Mouse (Mus musculus): ENCODE measurements around the gene Cmbl. TPM values are rescaled to one million over a fixed set of nuclear protein-coding genes. Genes with fewer than 3 reads are reported as not detected.

The Cmbl gene
- total RNA-seq (2021), result 100 to 1,000 TPM; 159 to 177 TPM
- 113 and 193 TPM in 2 replicates for polyA plus RNA-seq (2012; rRNA removed)
- long read RNA-seq, transcript Cmbl-201 (6 exons, 1,155 nt), result major isoform, 53 of 102 reads
- long read RNA-seq, transcript Cmbl-204 (6 exons, 777 nt), result minor isoform, 24 of 102 reads
- long read RNA-seq, partial matches to known transcripts, result 8 of 102 reads
- long read RNA-seq, other reads (novel, unspliced or antisense), result 17 of 102 reads

DNA sequence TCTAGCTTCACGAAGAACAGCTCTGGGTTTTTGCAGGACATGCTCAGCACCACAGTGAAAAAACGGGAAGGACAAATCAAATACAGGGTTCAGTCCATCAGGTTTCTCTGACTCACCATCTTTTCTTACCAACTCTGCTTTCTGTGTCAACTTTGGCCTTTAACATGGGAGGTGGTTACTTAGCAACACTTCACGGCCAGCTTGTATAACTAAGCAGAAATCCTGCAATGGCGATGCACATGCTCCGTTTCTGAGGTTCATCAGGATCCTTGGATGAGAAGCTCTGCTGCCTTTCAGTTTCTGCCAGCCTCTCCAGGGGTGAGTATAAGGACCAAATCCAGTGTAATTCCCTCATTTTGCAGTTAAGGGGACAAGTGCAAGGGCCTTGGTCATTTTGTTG is at the start of gene Cmbl:
TSS of gene Cmbl (plus strand) at position 206 of the 400 bp plus-strand sequence.
- peak; percentile 66 for DNase-seq

DNA sequence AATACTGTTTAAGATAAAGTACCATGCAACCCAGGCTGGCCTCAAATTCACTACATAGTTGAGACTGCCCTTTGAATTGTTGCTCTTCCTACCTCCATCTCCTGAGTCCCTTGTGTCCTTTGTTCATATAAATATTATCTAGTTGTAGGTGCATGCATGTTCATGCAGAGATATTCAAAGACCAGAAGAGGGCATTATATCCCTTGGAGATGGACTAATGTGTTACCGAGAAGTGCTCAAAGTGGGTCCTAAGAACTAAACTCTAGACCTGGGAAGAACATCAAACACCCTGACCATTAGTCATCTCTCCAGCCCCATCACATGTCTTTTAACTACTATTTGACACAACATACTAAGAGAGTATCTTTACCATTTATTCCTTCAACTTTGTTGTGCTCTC is 48.0 kb upstream of the Cmbl start:
- DNase-seq, result no peak

DNA sequence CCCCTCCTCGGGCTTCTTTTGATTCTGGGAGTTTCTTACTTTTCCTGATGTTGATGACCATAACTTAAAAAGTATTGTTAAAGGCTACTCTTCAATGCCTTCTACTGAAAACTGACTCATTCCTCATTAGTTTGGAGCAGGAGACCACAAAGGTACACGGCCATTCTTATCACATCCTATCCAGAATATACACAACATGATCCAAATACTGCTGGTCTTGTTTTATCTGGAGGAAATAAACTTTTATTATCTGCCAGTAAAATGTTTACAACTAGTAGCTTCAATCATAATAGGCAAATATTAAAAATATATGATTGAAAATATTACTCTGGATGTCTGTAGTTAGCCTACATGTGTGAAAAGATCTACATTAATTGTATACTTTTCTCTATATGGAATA is 46.8 kb upstream of the Cmbl start:
- DNase-seq, result no peak

- DNase-seq, result no peak
These were observed 46.2 kb upstream of the Cmbl start for GRCm38 (mm10) chr15:31519000-31519399.

DNA sequence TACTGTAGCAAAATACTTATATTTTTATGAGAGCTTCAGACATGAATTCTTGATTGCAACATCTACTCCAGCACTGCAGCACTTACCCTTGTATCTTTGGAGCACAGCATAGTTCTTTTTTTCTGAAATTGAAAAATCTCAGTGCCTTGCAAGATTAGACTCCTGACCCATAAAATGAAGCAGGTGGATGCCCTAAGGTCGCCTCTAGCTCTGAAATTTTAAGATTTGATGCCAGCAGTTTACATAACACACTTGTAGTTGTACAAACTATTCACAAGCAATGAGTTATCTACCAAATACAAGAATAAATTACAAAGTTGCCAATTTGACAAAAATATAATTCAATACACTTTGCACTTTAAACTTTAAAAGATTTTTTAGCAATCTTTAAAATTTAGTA is 38.7 kb upstream of the Cmbl start:
- no peak for DNase-seq

GRCm38 (mm10) chr15:31528477-31528876 is 36.7 kb upstream of the Cmbl start:
- DNase-seq, result no peak

- DNase-seq, result no peak
These were observed 36.1 kb upstream of the Cmbl start for GRCm38 (mm10) chr15:31529103-31529502.

- peak; percentile 69 for DNase-seq
These were observed 35.2 kb upstream of the Cmbl start for GRCm38 (mm10) chr15:31529811-31530658.

GRCm38 (mm10) chr15:31530659-31531445 is 34.3 kb upstream of the Cmbl start, which contains the start of gene March6:
March6 (minus strand) TSS chr15:31531053.
- DNase-seq, result peak; percentile 93

DNA sequence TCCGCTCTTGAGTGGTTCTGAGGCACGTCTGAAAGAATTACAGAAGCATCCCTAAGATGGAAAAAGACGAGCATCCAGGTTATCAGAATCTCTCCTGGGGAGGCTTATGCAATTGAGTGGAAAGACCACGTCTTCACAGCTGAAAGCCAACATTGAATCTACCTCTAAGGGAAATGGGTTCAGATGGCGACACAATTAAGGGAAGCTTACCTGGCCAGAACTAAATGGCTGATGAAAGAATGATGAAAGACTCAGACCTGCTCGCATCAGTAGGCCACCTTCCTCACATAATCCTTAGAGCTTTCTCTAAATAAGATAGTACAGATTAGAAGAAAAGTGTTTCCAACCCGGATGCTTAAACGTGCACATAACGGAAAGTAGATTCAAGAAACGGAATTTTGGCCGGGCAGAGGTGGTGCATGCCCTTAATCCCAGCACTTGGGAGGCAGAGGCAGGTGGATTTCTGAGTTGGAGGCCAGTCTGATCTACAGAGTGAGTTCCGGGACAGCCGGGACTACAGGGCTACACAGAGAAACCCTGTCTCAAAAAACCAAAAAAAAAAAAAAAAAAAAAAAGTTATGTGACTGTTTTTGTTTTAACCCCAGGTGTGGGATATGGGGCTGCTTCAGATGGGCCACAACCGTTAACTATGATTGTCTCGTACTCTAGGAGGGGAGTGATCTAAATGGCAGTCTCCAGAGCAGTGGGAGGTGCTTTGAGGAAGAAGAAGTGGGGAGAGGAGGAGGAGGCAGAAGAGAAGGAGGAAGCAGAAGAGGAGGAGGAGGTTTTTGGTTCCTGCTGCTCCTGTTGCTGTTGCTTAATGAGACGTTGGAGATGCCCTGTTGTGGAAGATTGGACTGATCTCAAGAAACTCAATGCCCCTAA is 33.5 kb upstream of the Cmbl start:
- no peak for DNase-seq

- no peak for DNase-seq
These were observed 32.7 kb upstream of the Cmbl start for GRCm38 (mm10) chr15:31532331-31533021.

GRCm38 (mm10) chr15:31533529-31533928 is 31.7 kb upstream of the Cmbl start:
- DNase-seq, result no peak

DNA sequence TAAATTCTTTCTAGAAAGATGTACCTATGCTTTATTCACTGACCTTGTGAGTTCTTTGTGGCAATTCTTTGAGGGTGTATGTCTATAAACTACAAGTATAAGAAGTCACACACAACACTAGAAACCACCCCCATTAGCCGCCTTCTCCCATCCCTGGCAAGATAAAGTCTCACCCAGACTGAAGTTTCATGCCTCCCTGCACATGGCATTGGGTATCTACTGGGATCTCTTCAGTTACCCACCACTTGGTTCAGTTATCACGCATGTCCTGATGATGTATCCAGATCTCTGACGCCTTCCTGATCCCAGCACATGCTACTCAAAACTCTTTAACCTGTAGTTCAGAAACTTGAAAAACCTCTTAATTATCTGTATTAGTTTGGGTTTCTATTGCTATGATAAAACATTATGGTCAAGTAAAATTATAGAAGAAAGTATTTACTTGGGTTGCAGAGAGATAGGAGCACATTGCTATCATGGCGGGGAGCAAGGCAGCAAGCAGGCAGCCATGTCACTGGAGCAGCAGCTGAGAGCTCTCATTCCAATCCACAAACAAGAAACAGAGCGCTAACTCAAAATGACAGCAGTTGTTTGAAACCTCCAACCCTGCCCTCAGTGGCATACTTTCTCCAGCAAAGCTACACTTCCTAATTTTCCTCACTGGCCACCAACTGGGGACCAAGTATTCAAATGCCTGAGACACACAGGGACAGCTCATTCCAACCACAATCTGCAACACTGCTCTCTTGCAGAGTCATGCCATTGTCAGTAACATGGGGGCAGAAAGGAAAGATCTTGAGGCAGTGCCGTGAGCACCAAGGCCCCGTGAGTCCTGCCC is 30.5 kb upstream of the Cmbl start:
- no peak for DNase-seq

GRCm38 (mm10) chr15:31535259-31535855 is 29.8 kb upstream of the Cmbl start:
- no peak for DNase-seq

DNA sequence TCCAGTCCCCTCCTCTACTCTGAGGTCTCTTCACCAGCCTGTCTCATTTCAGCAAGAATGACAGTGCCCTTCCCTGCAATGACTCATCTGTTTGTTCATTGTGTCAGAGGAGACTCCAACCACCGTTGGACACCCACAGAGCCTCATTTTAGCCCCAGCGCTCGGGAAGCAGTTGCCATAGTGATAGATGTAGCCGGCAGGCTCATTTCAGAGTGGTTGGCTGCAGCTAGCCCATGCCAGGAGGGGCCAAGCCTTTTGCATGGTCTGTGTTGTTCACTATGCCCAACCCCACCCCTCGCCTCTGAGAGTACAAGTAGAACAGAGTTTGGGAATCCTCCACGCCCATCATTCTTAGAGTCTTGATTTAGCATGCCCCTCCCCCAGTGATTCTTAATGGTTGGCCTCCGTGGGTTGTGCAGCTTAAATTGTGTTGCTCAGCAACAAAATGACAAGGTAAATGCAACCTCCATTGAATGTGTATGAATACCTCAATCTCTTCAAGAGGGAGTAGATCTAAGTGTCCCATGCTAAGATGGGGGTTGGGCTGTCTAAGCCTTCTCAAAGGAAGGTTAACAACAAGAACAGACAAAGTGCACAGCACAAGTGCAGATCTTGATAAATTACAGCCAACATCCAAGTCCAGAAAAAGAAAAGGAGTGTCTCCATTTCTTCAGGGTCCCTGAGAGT is 29.0 kb upstream of the Cmbl start:
- peak; percentile 76 for DNase-seq

DNA sequence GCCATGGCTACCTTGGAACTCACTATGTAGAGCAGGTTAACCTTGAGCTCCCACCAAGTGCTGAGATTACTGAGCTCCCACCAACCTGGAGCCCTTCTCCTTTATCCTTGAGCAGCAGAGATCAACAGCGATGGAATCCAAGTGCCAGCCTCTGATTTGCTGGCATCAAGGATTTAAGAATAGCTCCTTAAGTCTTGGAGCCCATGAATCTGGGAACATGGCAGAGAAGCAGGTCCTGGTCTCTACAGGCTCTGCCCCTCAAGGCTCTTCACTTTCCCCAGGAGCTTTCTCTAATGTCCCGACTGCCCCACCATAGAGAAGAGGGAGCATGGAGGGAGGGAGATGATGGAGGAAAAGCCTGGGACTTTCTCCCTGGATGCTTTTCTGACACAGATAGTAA is 27.5 kb upstream of the Cmbl start:
- no peak for DNase-seq

DNA sequence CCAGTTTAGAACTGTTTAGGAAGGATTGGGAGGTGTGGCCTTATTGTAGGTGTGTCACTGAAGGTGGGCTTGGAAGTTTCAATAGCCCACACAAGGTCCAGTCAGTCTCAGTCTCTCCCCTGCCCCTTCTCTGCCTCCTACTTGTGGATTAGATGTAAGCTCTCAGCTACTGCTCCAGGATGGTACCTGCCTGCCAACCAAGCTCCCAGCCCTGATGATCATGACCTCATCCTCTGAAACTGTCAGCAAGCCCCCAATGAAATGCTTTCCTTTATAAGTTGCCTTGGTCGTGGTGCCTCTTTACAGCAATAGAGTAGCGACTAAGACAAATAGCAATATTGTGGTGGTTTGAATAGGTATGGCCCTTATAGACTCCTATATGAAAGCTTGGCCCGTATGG is 26.8 kb upstream of the Cmbl start:
- no peak for DNase-seq

GRCm38 (mm10) chr15:31539643-31540512 is 25.3 kb upstream of the Cmbl start:
- no peak for DNase-seq

All from adrenal gland, adult 2 months (tissue).